Comparison of ENCODE assay signal across 8 mouse cellular contexts in genomic region chr4:100776043-100776870, GRCm38 (mm10). TPM values are rescaled to one million over a fixed set of nuclear protein-coding genes. Genes with fewer than 3 reads are reported as not detected.
DNase-seq lines count a peak whose midpoint lies in the region; ATAC-seq and TF ChIP-seq lines count a peak whose summit lies in the region.

TSS of gene Cachd1 (plus strand) at chr4:100776675.

- peak within 1 kb of the TSS; percentile 78 for H3K27ac ChIP-seq in forebrain, postnatal 0 days (ENCODE audit: low read depth, low read length)
- H3K27ac ChIP-seq in lung, embryonic 14.5 days (ENCODE audit: low read depth) = peak within 1 kb of the TSS; percentile 94

- peaks cover 18% of the 10 kb centered on the region for H3K9me3 ChIP-seq in G1E (replicated peaks)
- H3K9me3 ChIP-seq in forebrain, postnatal 0 days (ENCODE audit: low read length) = no peaks in the 10 kb centered on the region
- no peaks in the 10 kb centered on the region for H3K9me3 ChIP-seq in lung, embryonic 14.5 days (ENCODE audit: low read depth, low read length)

- peak within 1 kb of the TSS; percentile 69 for H3K9ac ChIP-seq in forebrain, postnatal 0 days
- H3K9ac ChIP-seq in lung, embryonic 14.5 days = peak within 1 kb of the TSS; percentile 89

- H3K36me3 ChIP-seq in G1E (replicated peaks) = no peaks in the 10 kb centered on the region
- no peaks in the 10 kb centered on the region for H3K36me3 ChIP-seq in forebrain, postnatal 0 days (ENCODE audit: insufficient read depth)
- H3K36me3 ChIP-seq in lung, embryonic 14.5 days (ENCODE audit: insufficient read depth) = no peaks in the 10 kb centered on the region

- DNase-seq in G1E (ENCODE audit: low spot score) = no peak
- DNase-seq in brain, embryonic 14.5 days (ENCODE audit: low read depth) = peak; percentile 90
- DNase-seq in forebrain, postnatal 0 days = peak; percentile 83
- peak; percentile 73 to 80 for DNase-seq in heart, postnatal 14 days
- DNase-seq in large intestine, adult 2 months (ENCODE audit: low read depth, low spot score) = no peak
- DNase-seq in lung, embryonic 14.5 days = peak; percentile 90
- peak; percentile 71 to 73 for DNase-seq in right cerebral cortex, postnatal 10 days (ENCODE audit: low spot score in 2 of 2)
- DNase-seq in thymus, postnatal 14 days = no peak

- WGBS in forebrain, postnatal 0 days = 1% methylated on average over 46 of the region's 50 CpGs
- WGBS in large intestine, adult 2 months = 1% methylated on average over 50 of the region's 50 CpGs
- under 1% methylated on average over 50 of the region's 50 CpGs for WGBS in lung, embryonic 14.5 days

- intact Hi-C loops in heart, postnatal 14 days (cut with DNase I) = loop anchor here (2.0 to 5.0 kb wide), 3 partner anchors 131 to 213 kb away; no protein-coding TSS in a partner anchor

- no peak for TF ChIP-seq CTCF in G1E (IDR thresholded peaks at IDR 0.05; ENCODE audit: low read depth, low read length)
- no peak for TF ChIP-seq CTCF in brain, embryonic 14.5 days (IDR thresholded peaks at IDR 0.05; ENCODE audit: borderline replicate concordance, extremely low read depth, insufficient read depth, insufficient read length)
- TF ChIP-seq CTCF in forebrain, postnatal 0 days (IDR thresholded peaks at IDR 0.05; ENCODE audit: low read depth) = peak; percentile 42; the same call in 1 of the 2 replicates
- TF ChIP-seq CTCF in lung, embryonic 14.5 days (IDR thresholded peaks at IDR 0.05; ENCODE audit: low read depth) = peak; percentile 16; the same call in 1 of the 2 replicates

- no peak within 1 kb of the TSS; the same call in 1 of the 2 replicates for H3K4me3 ChIP-seq in G1E (ENCODE audit: low read depth, low read length)
- H3K4me3 ChIP-seq in forebrain, postnatal 0 days (ENCODE audit: low read depth, low read length) = peak within 1 kb of the TSS; percentile 60
- peak within 1 kb of the TSS; percentile 94 for H3K4me3 ChIP-seq in lung, embryonic 14.5 days (ENCODE audit: low read depth, low read length)

- H3K4me2 ChIP-seq in forebrain, postnatal 0 days (ENCODE audit: low read depth) = peak within 1 kb of the TSS; percentile 96
- H3K4me2 ChIP-seq in lung, embryonic 14.5 days = peak within 1 kb of the TSS; percentile 84

- H3K4me1 ChIP-seq in G1E (ENCODE audit: insufficient read depth, low read depth, low read length) = no peaks in the 10 kb centered on the region
- peaks cover 21% of the 10 kb centered on the region; the same call in 1 of the 2 replicates for H3K4me1 ChIP-seq in forebrain, postnatal 0 days (ENCODE audit: insufficient read depth)
- H3K4me1 ChIP-seq in lung, embryonic 14.5 days (ENCODE audit: insufficient read depth) = no peaks in the 10 kb centered on the region

- ATAC-seq in G1E (ENCODE audit: extremely low read depth, insufficient number of reproducible peaks, low FRiP score, poor library complexity, severe bottlenecking) = no peak
- ATAC-seq in forebrain, postnatal 0 days = peak; percentile 84
- ATAC-seq in lung, embryonic 14.5 days (ENCODE audit: insufficient read depth) = peak; percentile 88

- H3K27me3 ChIP-seq in G1E (ENCODE audit: insufficient read depth, low read length) = no peaks in the 10 kb centered on the region
- H3K27me3 ChIP-seq in forebrain, postnatal 0 days (ENCODE audit: insufficient read depth, low read length) = no peaks in the 10 kb centered on the region
- H3K27me3 ChIP-seq in lung, embryonic 14.5 days (ENCODE audit: insufficient read depth, low read length) = no peaks in the 10 kb centered on the region

- peak; percentile 39; the same call in 1 of the 2 replicates for TF ChIP-seq POLR2A in brain, embryonic 14.5 days (IDR thresholded peaks at IDR 0.05; ENCODE audit: borderline replicate concordance, extremely low read depth, insufficient read depth, insufficient read length, poor library complexity, severe bottlenecking)

RNA-seq across cellular contexts. Expression of gene Cachd1, which starts in this region (rescaled TPM):
- total RNA-seq in G1E (2014; fragmentation: Nextera tagmentation) (13.5 and 28.8 TPM in 2 replicates), G1E (2017) (6.1 and 8.8 TPM in 2 replicates)
- 30.6 and 55.2 TPM in 2 replicates for polyA plus RNA-seq in G1E (2012)
- polyA plus RNA-seq in brain, embryonic 14.5 days (2012; rRNA removed) = 111 and 150 TPM in 2 replicates
- total RNA-seq in forebrain, postnatal 0 days (2014; rRNA removed) = 12.2 and 16.9 TPM in 2 replicates
- 7.6 and 12.9 TPM in 2 replicates for polyA plus RNA-seq in forebrain, postnatal 0 days (2015; fragmentation: Nextera tagmentation; extraction: Ambion mirVana)
- 1 to 10 TPM; 4.0 to 5.5 TPM for total RNA-seq in heart, postnatal 14 days (2021)
- 27.6 and 33.0 TPM in 2 replicates for polyA plus RNA-seq in large intestine, adult 2 months (2012; rRNA removed)
- 26.9 and 27.9 TPM in 2 replicates for polyA plus RNA-seq in lung, embryonic 14.5 days (2014; fragmentation: Nextera tagmentation; extraction: Ambion mirVana)

Comparison
In these comparisons a context has a peak if more than half of its experiments do, and no peak if none do; other contexts are left out.
1. DNase-seq: peak in brain, embryonic 14.5 days (single experiment), forebrain, postnatal 0 days (single experiment), heart, postnatal 14 days (2 of 2), lung, embryonic 14.5 days (single experiment) and right cerebral cortex, postnatal 10 days (2 of 2); none in G1E (single experiment), large intestine, adult 2 months (single experiment) and thymus, postnatal 14 days (single experiment).
2. CTCF ChIP-seq: peak in forebrain, postnatal 0 days (single experiment) and lung, embryonic 14.5 days (single experiment); none in G1E (single experiment) and brain, embryonic 14.5 days (single experiment).